ENCODE assay signal across 17 mouse cellular contexts in the genomic region with DNA sequence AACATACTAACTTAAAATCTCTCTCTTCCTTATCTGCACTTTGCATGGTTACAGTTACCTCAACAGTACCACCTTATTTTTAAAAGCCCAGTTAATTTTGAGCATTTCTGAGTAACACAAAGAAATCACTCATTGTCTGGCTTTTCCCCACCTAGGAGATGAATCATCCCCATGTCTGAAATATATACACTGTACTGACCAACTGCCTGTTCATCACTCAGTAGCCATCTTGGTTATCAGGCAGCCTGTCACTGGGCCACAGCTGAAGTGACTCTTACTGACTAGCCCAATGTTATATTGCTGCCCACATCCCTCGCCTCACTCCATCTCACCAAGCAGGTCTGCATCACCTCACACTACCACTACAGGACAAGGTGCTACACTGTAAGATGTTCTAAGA.
"Had no signal": no experiment of that assay in that cellular context is flagged by ENCODE, and none has a peak within 500 bp of the region (broad histone marks: within the 10 kb centered on the region; RNA-seq: fewer than 3 reads in every experiment).

No protein-coding gene starts in this region.

- H3K27me3 ChIP-seq: lung, embryonic 15.5 days; midbrain, embryonic 13.5 days; midbrain, embryonic 15.5 days; neural tube, embryonic 12.5 days; stomach, embryonic 15.5 days had no signal

- ATAC-seq: liver, postnatal 0 days; lung, postnatal 0 days; midbrain, embryonic 13.5 days; midbrain, embryonic 15.5 days had no signal

- H3K9ac ChIP-seq: liver, postnatal 0 days; lung, embryonic 15.5 days; midbrain, embryonic 13.5 days; midbrain, embryonic 15.5 days; neural tube, embryonic 12.5 days; stomach, embryonic 15.5 days had no signal

- H3K9me3 ChIP-seq: lung, embryonic 15.5 days; midbrain, embryonic 13.5 days; midbrain, embryonic 15.5 days; neural tube, embryonic 12.5 days; stomach, embryonic 15.5 days had no signal

- H3K4me3 ChIP-seq: lung, embryonic 15.5 days; midbrain, embryonic 13.5 days; midbrain, embryonic 15.5 days; neural tube, embryonic 12.5 days; stomach, embryonic 15.5 days had no signal

- H3K36me3 ChIP-seq: lung, embryonic 15.5 days; midbrain, embryonic 13.5 days; midbrain, embryonic 15.5 days; neural tube, embryonic 12.5 days; stomach, embryonic 15.5 days had no signal

- H3K4me1 ChIP-seq: lung, embryonic 15.5 days; neural tube, embryonic 12.5 days; stomach, embryonic 15.5 days had no signal

- H3K27ac ChIP-seq: lung, embryonic 15.5 days; macrophage; midbrain, embryonic 13.5 days; midbrain, embryonic 15.5 days; neural tube, embryonic 12.5 days; stomach, embryonic 15.5 days; stomach, postnatal 0 days had no signal

- H3K4me2 ChIP-seq: lung, embryonic 15.5 days; midbrain, embryonic 11.5 days; midbrain, embryonic 13.5 days; midbrain, embryonic 15.5 days; neural tube, embryonic 12.5 days; stomach, embryonic 15.5 days had no signal

- DNase-seq: liver, postnatal 0 days; lung, adult 2 months; lung, postnatal 14 days; lung, postnatal 36 days; right cerebral cortex, postnatal 14 days; thymus, adult 2 months; thymus, postnatal 25 days; thymus, postnatal 4 days had no signal
